In the genomic region with DNA sequence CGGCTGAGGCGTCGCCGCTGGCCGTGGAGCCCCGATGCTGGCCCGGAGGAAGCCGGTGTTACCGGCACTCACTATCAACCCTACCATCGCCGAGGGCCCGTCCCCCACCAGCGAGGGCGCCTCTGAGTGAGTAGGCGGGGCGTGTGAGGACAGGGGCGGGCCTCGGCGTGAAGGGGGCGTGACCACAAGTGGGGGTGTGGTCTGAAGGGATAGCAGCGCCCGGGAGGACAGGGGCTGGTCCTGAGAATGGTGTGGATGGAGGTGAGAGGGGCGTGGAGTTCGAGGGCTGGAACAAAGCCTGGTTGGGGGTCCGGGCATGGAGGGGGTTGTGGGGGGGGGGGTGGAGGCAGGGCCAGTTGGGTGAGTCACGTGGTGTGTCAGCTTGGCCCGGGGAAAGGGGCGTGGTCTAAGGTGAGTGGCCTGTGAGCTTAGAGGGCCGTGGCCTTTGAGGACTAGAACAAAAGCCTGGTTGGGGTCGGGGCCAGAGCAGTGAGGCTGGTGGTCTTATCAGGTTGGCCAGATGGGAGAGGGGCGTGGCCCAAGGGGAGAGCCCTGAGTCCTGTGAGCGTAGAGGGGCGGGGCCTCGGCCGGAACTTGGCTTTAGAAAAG, we compare ENCODE assay signal across 7 mouse cellular contexts. TPM values are rescaled to one million over a fixed set of nuclear protein-coding genes. Genes with fewer than 3 reads are reported as not detected.
DNase-seq lines count a peak whose midpoint lies in the region; ATAC-seq and TF ChIP-seq lines count a peak whose summit lies in the region.

No protein-coding gene starts in this region.

- TF ChIP-seq CTCF in heart, adult 2 months (IDR thresholded peaks at IDR 0.05), result peak; percentile 35; the same call in 1 of the 2 replicates
- TF ChIP-seq CTCF in kidney, adult 2 months (conservative IDR thresholded peaks at IDR 0.05; ENCODE audit: insufficient read depth, insufficient read length, low read depth, low read length), result no peak
- peak; percentile 43 for TF ChIP-seq CTCF in midbrain, postnatal 0 days (IDR thresholded peaks at IDR 0.05)

- H3K79me2 ChIP-seq in heart, adult 2 months (replicated peaks; ENCODE audit: control insufficient read depth, insufficient read depth, low read length), result peaks cover 7% of the 10 kb centered on the region; the same call in 1 of the 2 replicates

- no peak for TF ChIP-seq EP300 in heart, adult 2 months (IDR thresholded peaks at IDR 0.05; ENCODE audit: insufficient read depth, low read depth, low read length)

- H3K4me3 ChIP-seq in embryonic facial prominence, embryonic 12.5 days, result peak overlapping the region; percentile 93
- peak overlapping the region; percentile 97 for H3K4me3 ChIP-seq in heart, adult 2 months
- H3K4me3 ChIP-seq in kidney, adult 2 months (ENCODE audit: insufficient read depth, low read depth, low read length), result peak overlapping the region; percentile 62
- H3K4me3 ChIP-seq in limb, embryonic 15.5 days, result peak overlapping the region; percentile 99
- peak overlapping the region; percentile 89 for H3K4me3 ChIP-seq in midbrain, postnatal 0 days (ENCODE audit: low read depth, low read length)

- under 1% methylated on average over 34 of the region's 35 CpGs for WGBS in embryonic facial prominence, embryonic 12.5 days
- 1% methylated on average over 35 of the region's 35 CpGs for WGBS in heart, adult 2 months
- WGBS in kidney, adult 2 months, result 1% methylated on average over 34 of the region's 35 CpGs
- WGBS in limb, embryonic 15.5 days, result under 1% methylated on average over 35 of the region's 35 CpGs
- under 1% methylated on average over 34 of the region's 35 CpGs for WGBS in midbrain, postnatal 0 days

- no peaks in the 10 kb centered on the region for H3K9me3 ChIP-seq in embryonic facial prominence, embryonic 12.5 days
- no peaks in the 10 kb centered on the region for H3K9me3 ChIP-seq in limb, embryonic 15.5 days
- H3K9me3 ChIP-seq in midbrain, postnatal 0 days (ENCODE audit: low read length), result no peaks in the 10 kb centered on the region

- intact Hi-C loops in heart, adult 2 months (cut with DNase I), result no loop called here

- H3K27me3 ChIP-seq in embryonic facial prominence, embryonic 12.5 days, result no peaks in the 10 kb centered on the region
- H3K27me3 ChIP-seq in heart, adult 2 months (ENCODE audit: control insufficient read depth, insufficient read depth, low read length), result no peaks in the 10 kb centered on the region
- no peaks in the 10 kb centered on the region for H3K27me3 ChIP-seq in kidney, adult 2 months (replicated peaks; ENCODE audit: control insufficient read depth, insufficient read depth, low read length)
- H3K27me3 ChIP-seq in limb, embryonic 15.5 days, result no peaks in the 10 kb centered on the region
- no peaks in the 10 kb centered on the region for H3K27me3 ChIP-seq in midbrain, postnatal 0 days (ENCODE audit: insufficient read depth, low read length)

- peaks cover 33% of the 10 kb centered on the region for H3K36me3 ChIP-seq in embryonic facial prominence, embryonic 12.5 days
- no peaks in the 10 kb centered on the region for H3K36me3 ChIP-seq in heart, adult 2 months (ENCODE audit: control insufficient read depth, insufficient read depth, low read length)
- no peaks in the 10 kb centered on the region for H3K36me3 ChIP-seq in kidney, adult 2 months (ENCODE audit: control insufficient read depth, insufficient read depth, low read length)
- peaks cover 28% of the 10 kb centered on the region for H3K36me3 ChIP-seq in limb, embryonic 15.5 days
- H3K36me3 ChIP-seq in midbrain, postnatal 0 days (ENCODE audit: insufficient read depth, low read length), result peaks cover 30% of the 10 kb centered on the region

- H3K9ac ChIP-seq in embryonic facial prominence, embryonic 12.5 days, result peak overlapping the region; percentile 99
- H3K9ac ChIP-seq in heart, adult 2 months (ENCODE audit: low read depth, low read length), result peak overlapping the region; percentile 89
- H3K9ac ChIP-seq in limb, embryonic 15.5 days, result peak overlapping the region; percentile 100
- peak overlapping the region; percentile 99 for H3K9ac ChIP-seq in midbrain, postnatal 0 days (replicated peaks; ENCODE audit: low read length, poor library complexity, severe bottlenecking)

- peak overlapping the region; percentile 99 for H3K27ac ChIP-seq in embryonic facial prominence, embryonic 12.5 days
- peak overlapping the region; percentile 99 for H3K27ac ChIP-seq in heart, adult 2 months
- peak overlapping the region; percentile 90 for H3K27ac ChIP-seq in kidney, adult 2 months (ENCODE audit: insufficient read depth, low read depth, low read length)
- peak overlapping the region; percentile 100 for H3K27ac ChIP-seq in limb, embryonic 15.5 days
- peak overlapping the region; percentile 98 for H3K27ac ChIP-seq in midbrain, postnatal 0 days (ENCODE audit: low read depth, low read length)

- H3K4me2 ChIP-seq in embryonic facial prominence, embryonic 12.5 days (replicated peaks), result peak overlapping the region; percentile 74
- H3K4me2 ChIP-seq in limb, embryonic 15.5 days, result peak overlapping the region; percentile 74
- H3K4me2 ChIP-seq in midbrain, postnatal 0 days (ENCODE audit: low read depth, low read length, poor library complexity, severe bottlenecking), result peak overlapping the region; percentile 75

- peak; percentile 88 for DNase-seq in adrenal gland, postnatal 25 days
- DNase-seq in heart, adult 2 months, result peak; percentile 84 to 87
- peak; percentile 92 for DNase-seq in kidney, adult 2 months
- DNase-seq in midbrain, postnatal 0 days (ENCODE audit: low spot score), result peak; percentile 77
- DNase-seq in spleen, postnatal 10 days (ENCODE audit: low spot score in 2 of 2), result peak; percentile 91 to 94

- peaks cover 19% of the 10 kb centered on the region for H3K4me1 ChIP-seq in embryonic facial prominence, embryonic 12.5 days
- H3K4me1 ChIP-seq in heart, adult 2 months (ENCODE audit: control insufficient read depth, insufficient read depth, low read length), result peaks cover 3% of the 10 kb centered on the region; the same call in 1 of the 2 replicates
- peaks cover 13% of the 10 kb centered on the region for H3K4me1 ChIP-seq in kidney, adult 2 months (ENCODE audit: control insufficient read depth, insufficient read depth, low read length)
- H3K4me1 ChIP-seq in limb, embryonic 15.5 days, result peaks cover 24% of the 10 kb centered on the region
- peaks cover 10% of the 10 kb centered on the region; the same call in 1 of the 2 replicates for H3K4me1 ChIP-seq in midbrain, postnatal 0 days (ENCODE audit: insufficient read depth, low read length)

- no peak for TF ChIP-seq POLR2A in heart, adult 2 months (IDR thresholded peaks at IDR 0.05; ENCODE audit: insufficient read depth, low read depth, low read length)
- TF ChIP-seq POLR2A in kidney, adult 2 months (IDR thresholded peaks at IDR 0.05; ENCODE audit: low read depth, low read length), result no peak

- peak; percentile 70 for ATAC-seq in embryonic facial prominence, embryonic 12.5 days (ENCODE audit: insufficient number of reproducible peaks, insufficient read depth, low FRiP score, low TSS enrichment)
- ATAC-seq in limb, embryonic 15.5 days (ENCODE audit: insufficient number of reproducible peaks, low FRiP score, low TSS enrichment, low read depth), result peak; percentile 85
- ATAC-seq in midbrain, postnatal 0 days (ENCODE audit: low FRiP score), result peak; percentile 83

RNA-seq across cellular contexts. Expression of gene Map2k2, which starts 0.5 kb away (rescaled TPM):
- 182 and 184 TPM in 2 replicates for total RNA-seq in adrenal gland, postnatal 25 days (2021)
- 230 and 238 TPM in 2 replicates for polyA plus RNA-seq in embryonic facial prominence, embryonic 12.5 days (2016; fragmentation: Nextera tagmentation; extraction: Ambion mirVana)
- total RNA-seq in heart, adult 2 months (2021), result 100 to 1,000 TPM; 115 to 123 TPM
- polyA plus RNA-seq in heart, adult 2 months (2012; rRNA removed), result 89.3 and 116 TPM in 2 replicates
- 173 and 180 TPM in 2 replicates for polyA plus RNA-seq in kidney, adult 2 months (2012; rRNA removed)
- polyA plus RNA-seq in limb, embryonic 15.5 days (2015; fragmentation: Nextera tagmentation; extraction: Ambion mirVana), result 165 and 167 TPM in 2 replicates
- total RNA-seq in midbrain, postnatal 0 days (2014; rRNA removed), result 256 and 261 TPM in 2 replicates
- polyA plus RNA-seq in midbrain, postnatal 0 days (2015; fragmentation: Nextera tagmentation; extraction: Ambion mirVana), result 210 and 218 TPM in 2 replicates

RNA-seq across cellular contexts. Expression of gene Creb3l3, which starts 7.5 kb away (rescaled TPM):
- total RNA-seq in adrenal gland, postnatal 25 days (2021), result 1.6 and 2.7 TPM in 2 replicates
- 0.31 and 0.69 TPM in 2 replicates for polyA plus RNA-seq in embryonic facial prominence, embryonic 12.5 days (2016; fragmentation: Nextera tagmentation; extraction: Ambion mirVana)
- total RNA-seq in heart, adult 2 months (2021), result under 1 TPM; 0.36 to 0.70 TPM
- 0.06 and 0.15 TPM in 2 replicates for polyA plus RNA-seq in heart, adult 2 months (2012; rRNA removed)
- polyA plus RNA-seq in kidney, adult 2 months (2012; rRNA removed), result 0.20 and 0.52 TPM in 2 replicates
- 0.73 and 1.5 TPM in 2 replicates for polyA plus RNA-seq in limb, embryonic 15.5 days (2015; fragmentation: Nextera tagmentation; extraction: Ambion mirVana)
- total RNA-seq in midbrain, postnatal 0 days (2014; rRNA removed), result 0.28 and 1.6 TPM in 2 replicates
- 0.62 and 0.81 TPM in 2 replicates for polyA plus RNA-seq in midbrain, postnatal 0 days (2015; fragmentation: Nextera tagmentation; extraction: Ambion mirVana)

RNA-seq across cellular contexts. Expression of gene Zbtb7a, which starts 28.8 kb away (rescaled TPM):
- 72.8 and 96.8 TPM in 2 replicates for total RNA-seq in adrenal gland, postnatal 25 days (2021)
- 21.7 and 22.3 TPM in 2 replicates for polyA plus RNA-seq in embryonic facial prominence, embryonic 12.5 days (2016; fragmentation: Nextera tagmentation; extraction: Ambion mirVana)
- 10 to 100 TPM; 35.2 to 41.4 TPM for total RNA-seq in heart, adult 2 months (2021)
- 16.1 and 20.6 TPM in 2 replicates for polyA plus RNA-seq in heart, adult 2 months (2012; rRNA removed)
- 36.0 and 37.1 TPM in 2 replicates for polyA plus RNA-seq in kidney, adult 2 months (2012; rRNA removed)
- polyA plus RNA-seq in limb, embryonic 15.5 days (2015; fragmentation: Nextera tagmentation; extraction: Ambion mirVana), result 58.6 and 61.4 TPM in 2 replicates
- total RNA-seq in midbrain, postnatal 0 days (2014; rRNA removed), result 23.6 and 29.5 TPM in 2 replicates
- 16.1 and 18.0 TPM in 2 replicates for polyA plus RNA-seq in midbrain, postnatal 0 days (2015; fragmentation: Nextera tagmentation; extraction: Ambion mirVana)

RNA-seq across cellular contexts. Expression of gene Thop1, which starts 36.4 kb away (rescaled TPM):
- 54.3 and 80.2 TPM in 2 replicates for total RNA-seq in adrenal gland, postnatal 25 days (2021)
- polyA plus RNA-seq in embryonic facial prominence, embryonic 12.5 days (2016; fragmentation: Nextera tagmentation; extraction: Ambion mirVana), result 68.2 and 71.3 TPM in 2 replicates
- total RNA-seq in heart, adult 2 months (2021), result 10 to 100 TPM; 11.3 to 15.5 TPM
- polyA plus RNA-seq in heart, adult 2 months (2012; rRNA removed), result 15.2 and 17.0 TPM in 2 replicates
- 22.2 and 26.1 TPM in 2 replicates for polyA plus RNA-seq in kidney, adult 2 months (2012; rRNA removed)
- polyA plus RNA-seq in limb, embryonic 15.5 days (2015; fragmentation: Nextera tagmentation; extraction: Ambion mirVana), result 79.3 and 91.0 TPM in 2 replicates
- total RNA-seq in midbrain, postnatal 0 days (2014; rRNA removed), result 59.9 and 67.1 TPM in 2 replicates
- 35.2 and 35.8 TPM in 2 replicates for polyA plus RNA-seq in midbrain, postnatal 0 days (2015; fragmentation: Nextera tagmentation; extraction: Ambion mirVana)

RNA-seq across cellular contexts. Expression of gene Sgta, which starts 46.2 kb away (rescaled TPM):
- total RNA-seq in adrenal gland, postnatal 25 days (2021), result 198 and 223 TPM in 2 replicates
- polyA plus RNA-seq in embryonic facial prominence, embryonic 12.5 days (2016; fragmentation: Nextera tagmentation; extraction: Ambion mirVana), result 242 and 251 TPM in 2 replicates
- 10 to 100 TPM; 84.5 to 90.1 TPM for total RNA-seq in heart, adult 2 months (2021)
- polyA plus RNA-seq in heart, adult 2 months (2012; rRNA removed), result 158 and 161 TPM in 2 replicates
- polyA plus RNA-seq in kidney, adult 2 months (2012; rRNA removed), result 183 and 212 TPM in 2 replicates
- polyA plus RNA-seq in limb, embryonic 15.5 days (2015; fragmentation: Nextera tagmentation; extraction: Ambion mirVana), result 200 and 204 TPM in 2 replicates
- 216 and 236 TPM in 2 replicates for total RNA-seq in midbrain, postnatal 0 days (2014; rRNA removed)
- 325 and 348 TPM in 2 replicates for polyA plus RNA-seq in midbrain, postnatal 0 days (2015; fragmentation: Nextera tagmentation; extraction: Ambion mirVana)

Comparison
In these comparisons a context has a peak if more than half of its experiments do, and no peak if none do; other contexts are left out.
1. Peak in every context shown above with its lines: DNase-seq, ATAC-seq, H3K4me3 ChIP-seq and H3K27ac ChIP-seq.